Mouse (Mus musculus): Measurements from ENCODE around the gene Tubgcp6. TPM values are rescaled to one million over a fixed set of nuclear protein-coding genes. Genes with fewer than 3 reads are reported as not detected.

Tubgcp6 gene
- 18.0 and 18.2 TPM in 2 replicates for polyA plus RNA-seq (2014; fragmentation: Nextera tagmentation; extraction: Ambion mirVana)

GRCm38 (mm10) chr15:89122649-89123366, at the start of gene Tubgcp6:
Tubgcp6 (minus strand) TSS chr15:89123112.
- Histone ChIP-seq H3K36me3 (ENCODE audit: control insufficient read depth, insufficient read depth, low read length) (peaks cover 19% of the 10 kb centered on the region; the same call in 1 of the 2 replicates), H3K9ac (replicated peaks; ENCODE audit: low read length) (peak within 1 kb of the TSS; percentile 78), H3K27ac (replicated peaks; ENCODE audit: low read depth, low read length) (peak within 1 kb of the TSS; percentile 86), H3K4me1 (ENCODE audit: control insufficient read depth, insufficient read depth, low read length) (peaks cover 38% of the 10 kb centered on the region), H3K4me3 (replicated peaks; ENCODE audit: low read depth, low read length) (peak within 1 kb of the TSS; percentile 89), H3K4me2 (ENCODE audit: low read length) (peak within 1 kb of the TSS; percentile 98), H3K27me3 (ENCODE audit: control insufficient read depth, insufficient read depth, low read length) (no peaks in the 10 kb centered on the region), H3K9me3 (ENCODE audit: control insufficient read depth, low read length) (no peaks in the 10 kb centered on the region)
- peak; percentile 99 for DNase-seq
- peak; percentile 84 for ATAC-seq (ENCODE audit: low FRiP score, low TSS enrichment)
- under 1% methylated on average over 47 of the region's 47 CpGs for WGBS

GRCm38 (mm10) chr15:89172276-89172935, 49.5 kb upstream of the Tubgcp6 start:
- H3K4me3 ChIP-seq (replicated peaks; ENCODE audit: low read depth, low read length), result peak overlapping the region; percentile 57
- peak overlapping the region; percentile 78 for H3K27ac ChIP-seq (replicated peaks; ENCODE audit: low read depth, low read length)
- H3K36me3 ChIP-seq (ENCODE audit: control insufficient read depth, insufficient read depth, low read length), result peaks cover 21% of the 10 kb centered on the region
- DNase-seq, result no peak
- peak overlapping the region; percentile 83 for H3K9ac ChIP-seq (replicated peaks; ENCODE audit: low read length)
- peak overlapping the region; percentile 99 for H3K4me2 ChIP-seq (ENCODE audit: low read length)
- 27% methylated on average over 17 of the region's 17 CpGs for WGBS
- no peaks in the 10 kb centered on the region for H3K27me3 ChIP-seq (ENCODE audit: control insufficient read depth, insufficient read depth, low read length)
- no peaks in the 10 kb centered on the region for H3K9me3 ChIP-seq (ENCODE audit: control insufficient read depth, low read length)
- H3K4me1 ChIP-seq (ENCODE audit: control insufficient read depth, insufficient read depth, low read length), result peaks cover 60% of the 10 kb centered on the region
- ATAC-seq (ENCODE audit: low FRiP score, low TSS enrichment), result no peak

- H3K4me2 ChIP-seq (ENCODE audit: low read length), result 0 out of 2 replicates have a peak overlapping the region, but pooled peaks have one; percentile 99
- 92% methylated on average over 5 of the region's 5 CpGs for WGBS
- DNase-seq (no peak), ATAC-seq (ENCODE audit: low FRiP score, low TSS enrichment) (no peak)
- H3K27me3 ChIP-seq (ENCODE audit: control insufficient read depth, insufficient read depth, low read length), result no peaks in the 10 kb centered on the region
- peaks cover 52% of the 10 kb centered on the region for H3K4me1 ChIP-seq (ENCODE audit: control insufficient read depth, insufficient read depth, low read length)
- H3K9ac ChIP-seq (replicated peaks; ENCODE audit: low read length), result no peak overlapping the region
- peaks cover 29% of the 10 kb centered on the region for H3K36me3 ChIP-seq (ENCODE audit: control insufficient read depth, insufficient read depth, low read length)
- H3K9me3 ChIP-seq (ENCODE audit: control insufficient read depth, low read length), result no peaks in the 10 kb centered on the region
- no peak overlapping the region for H3K27ac ChIP-seq (replicated peaks; ENCODE audit: low read depth, low read length)
- H3K4me3 ChIP-seq (replicated peaks; ENCODE audit: low read depth, low read length), result no peak overlapping the region
These were observed 48.7 kb upstream of the Tubgcp6 start for GRCm38 (mm10) chr15:89171526-89172051.

- H3K9ac ChIP-seq (replicated peaks; ENCODE audit: low read length), result no peak overlapping the region
- ATAC-seq (ENCODE audit: low FRiP score, low TSS enrichment) (no peak), DNase-seq (no peak)
- H3K27me3 ChIP-seq (ENCODE audit: control insufficient read depth, insufficient read depth, low read length), result no peaks in the 10 kb centered on the region
- H3K36me3 ChIP-seq (ENCODE audit: control insufficient read depth, insufficient read depth, low read length), result peaks cover 44% of the 10 kb centered on the region
- no peaks in the 10 kb centered on the region for H3K9me3 ChIP-seq (ENCODE audit: control insufficient read depth, low read length)
- H3K4me1 ChIP-seq (ENCODE audit: control insufficient read depth, insufficient read depth, low read length), result peaks cover 44% of the 10 kb centered on the region
- no peak overlapping the region for H3K4me3 ChIP-seq (replicated peaks; ENCODE audit: low read depth, low read length)
- no peak overlapping the region for H3K4me2 ChIP-seq (ENCODE audit: low read length)
- H3K27ac ChIP-seq (replicated peaks; ENCODE audit: low read depth, low read length), result no peak overlapping the region
- WGBS, result 82% methylated on average over 3 of the region's 3 CpGs
These were observed 47.2 kb upstream of the Tubgcp6 start for GRCm38 (mm10) chr15:89170102-89170501.

GRCm38 (mm10) chr15:89169431-89169830, 46.5 kb upstream of the Tubgcp6 start:
- Histone ChIP-seq H3K36me3 (ENCODE audit: control insufficient read depth, insufficient read depth, low read length) (peaks cover 51% of the 10 kb centered on the region), H3K9ac (replicated peaks; ENCODE audit: low read length) (no peak overlapping the region), H3K4me1 (ENCODE audit: control insufficient read depth, insufficient read depth, low read length) (peaks cover 39% of the 10 kb centered on the region), H3K27me3 (ENCODE audit: control insufficient read depth, insufficient read depth, low read length) (no peaks in the 10 kb centered on the region), H3K9me3 (ENCODE audit: control insufficient read depth, low read length) (no peaks in the 10 kb centered on the region), H3K4me3 (replicated peaks; ENCODE audit: low read depth, low read length) (no peak overlapping the region), H3K4me2 (ENCODE audit: low read length) (0 out of 2 replicates have a peak overlapping the region, but pooled peaks have one; percentile 7), H3K27ac (replicated peaks; ENCODE audit: low read depth, low read length) (0 out of 2 replicates have a peak overlapping the region, but pooled peaks have one; percentile 0)
- DNase-seq, result peak; percentile 71
- 8% methylated on average over 10 of the region's 10 CpGs for WGBS
- ATAC-seq (ENCODE audit: low FRiP score, low TSS enrichment), result no peak

- WGBS, result 61% methylated on average over 10 of the region's 10 CpGs
- no peak overlapping the region for H3K4me2 ChIP-seq (ENCODE audit: low read length)
- H3K4me3 ChIP-seq (replicated peaks; ENCODE audit: low read depth, low read length), result no peak overlapping the region
- ATAC-seq (ENCODE audit: low FRiP score, low TSS enrichment) (no peak), DNase-seq (no peak)
- H3K27me3 ChIP-seq (ENCODE audit: control insufficient read depth, insufficient read depth, low read length), result no peaks in the 10 kb centered on the region
- H3K9me3 ChIP-seq (ENCODE audit: control insufficient read depth, low read length), result no peaks in the 10 kb centered on the region
- H3K27ac ChIP-seq (replicated peaks; ENCODE audit: low read depth, low read length), result 0 out of 2 replicates have a peak overlapping the region, but pooled peaks have one; percentile 0
- H3K4me1 ChIP-seq (ENCODE audit: control insufficient read depth, insufficient read depth, low read length), result peaks cover 34% of the 10 kb centered on the region
- H3K36me3 ChIP-seq (ENCODE audit: control insufficient read depth, insufficient read depth, low read length), result peaks cover 56% of the 10 kb centered on the region
- no peak overlapping the region for H3K9ac ChIP-seq (replicated peaks; ENCODE audit: low read length)
These were observed 46.0 kb upstream of the Tubgcp6 start for GRCm38 (mm10) chr15:89168922-89169321.

GRCm38 (mm10) chr15:89165478-89165877, 42.6 kb upstream of the Tubgcp6 start:
- no peak overlapping the region for H3K27ac ChIP-seq (replicated peaks; ENCODE audit: low read depth, low read length)
- ATAC-seq (ENCODE audit: low FRiP score, low TSS enrichment) (no peak), DNase-seq (no peak)
- peaks cover 10% of the 10 kb centered on the region; the same call in 1 of the 2 replicates for H3K4me1 ChIP-seq (ENCODE audit: control insufficient read depth, insufficient read depth, low read length)
- peaks cover 91% of the 10 kb centered on the region for H3K36me3 ChIP-seq (ENCODE audit: control insufficient read depth, insufficient read depth, low read length)
- WGBS, result 97% methylated on average over 12 of the region's 12 CpGs
- H3K9me3 ChIP-seq (ENCODE audit: control insufficient read depth, low read length), result no peaks in the 10 kb centered on the region
- no peak overlapping the region for H3K9ac ChIP-seq (replicated peaks; ENCODE audit: low read length)
- H3K27me3 ChIP-seq (ENCODE audit: control insufficient read depth, insufficient read depth, low read length), result no peaks in the 10 kb centered on the region
- no peak overlapping the region for H3K4me3 ChIP-seq (replicated peaks; ENCODE audit: low read depth, low read length)
- H3K4me2 ChIP-seq (ENCODE audit: low read length), result no peak overlapping the region

GRCm38 (mm10) chr15:89161397-89161796, 38.5 kb upstream of the Tubgcp6 start:
- DNase-seq, result no peak
- H3K9me3 ChIP-seq (ENCODE audit: control insufficient read depth, low read length), result no peaks in the 10 kb centered on the region

More at GRCm38 (mm10) chr15:89161397-89161796, 38.5 kb upstream of the Tubgcp6 start:
- H3K27me3 ChIP-seq (ENCODE audit: control insufficient read depth, insufficient read depth, low read length), result no peaks in the 10 kb centered on the region
- H3K4me1 ChIP-seq (ENCODE audit: control insufficient read depth, insufficient read depth, low read length), result no peaks in the 10 kb centered on the region
- peaks cover 100% of the 10 kb centered on the region for H3K36me3 ChIP-seq (ENCODE audit: control insufficient read depth, insufficient read depth, low read length)
- no peak overlapping the region for H3K27ac ChIP-seq (replicated peaks; ENCODE audit: low read depth, low read length)
- ATAC-seq (ENCODE audit: low FRiP score, low TSS enrichment), result no peak
- WGBS, result 89% methylated on average over 9 of the region's 9 CpGs
- H3K9ac ChIP-seq (replicated peaks; ENCODE audit: low read length), result no peak overlapping the region
- no peak overlapping the region for H3K4me3 ChIP-seq (replicated peaks; ENCODE audit: low read depth, low read length)
- no peak overlapping the region for H3K4me2 ChIP-seq (ENCODE audit: low read length)

Measured in midbrain, embryonic 14.5 days (tissue).